Mouse (Mus musculus): Measurements from ENCODE around the gene Rora. TPM values are rescaled to one million over a fixed set of nuclear protein-coding genes. Genes with fewer than 3 reads are reported as not detected.

The Rora gene
- total and polyA plus RNA-seq, 2 experiments, result 11.3 to 30.8 TPM

- no peak for DNase-seq (ENCODE audit: extremely low read depth, low read depth, low spot score)
- H3K27ac ChIP-seq (replicated peaks; ENCODE audit: insufficient read depth, low read depth, low read length), result no peak overlapping the region
- H3K36me3 ChIP-seq (ENCODE audit: control insufficient read depth, insufficient read depth, low read length), result no peaks in the 10 kb centered on the region
- WGBS, result 62% methylated on average over 5 of the region's 5 CpGs
- no peak overlapping the region for H3K9ac ChIP-seq (ENCODE audit: low read depth, low read length)
- no peaks in the 10 kb centered on the region for H3K79me2 ChIP-seq (ENCODE audit: control insufficient read depth, insufficient read depth, low read length)
- 0 out of 2 replicates have a peak, but pooled peaks cover 1% of the 10 kb centered on the region for H3K4me1 ChIP-seq (ENCODE audit: control insufficient read depth, insufficient read depth, low read length)
- H3K27me3 ChIP-seq (ENCODE audit: control insufficient read depth, insufficient read depth, low read length), result no peaks in the 10 kb centered on the region
- TF ChIP-seq CTCF (IDR thresholded peaks at IDR 0.05; ENCODE audit: low read depth, low read length) (no peak), POLR2A (IDR thresholded peaks at IDR 0.05; ENCODE audit: extremely low read depth, insufficient read depth, low read length) (no peak)
- H3K4me3 ChIP-seq (ENCODE audit: insufficient read depth, low read depth, low read length), result no peak overlapping the region
These were observed 129.7 kb downstream of the Rora start for GRCm38 (mm10) chr9:68783246-68783645.

GRCm38 (mm10) chr9:68786614-68787293, 133.2 kb downstream of the Rora start:
- WGBS, result 80% methylated on average over 8 of the region's 8 CpGs
- DNase-seq (ENCODE audit: extremely low read depth, low read depth, low spot score), result no peak
- H3K4me3 ChIP-seq (ENCODE audit: insufficient read depth, low read depth, low read length), result no peak overlapping the region
- H3K4me1 ChIP-seq (ENCODE audit: control insufficient read depth, insufficient read depth, low read length), result 0 out of 2 replicates have a peak, but pooled peaks cover 1% of the 10 kb centered on the region
- no peaks in the 10 kb centered on the region for H3K79me2 ChIP-seq (ENCODE audit: control insufficient read depth, insufficient read depth, low read length)
- no peaks in the 10 kb centered on the region for H3K27me3 ChIP-seq (ENCODE audit: control insufficient read depth, insufficient read depth, low read length)
- H3K36me3 ChIP-seq (ENCODE audit: control insufficient read depth, insufficient read depth, low read length), result no peaks in the 10 kb centered on the region
- H3K9ac ChIP-seq (ENCODE audit: low read depth, low read length), result no peak overlapping the region
- TF ChIP-seq POLR2A (IDR thresholded peaks at IDR 0.05; ENCODE audit: extremely low read depth, insufficient read depth, low read length) (no peak), CTCF (IDR thresholded peaks at IDR 0.05; ENCODE audit: low read depth, low read length) (no peak)
- H3K27ac ChIP-seq (replicated peaks; ENCODE audit: insufficient read depth, low read depth, low read length), result no peak overlapping the region

- 57% methylated on average over 2 of the region's 2 CpGs for WGBS
These were observed 134.1 kb downstream of the Rora start for GRCm38 (mm10) chr9:68787665-68788064.

GRCm38 (mm10) chr9:68790922-68791321, 137.3 kb downstream of the Rora start:
- Histone ChIP-seq H3K27ac (replicated peaks; ENCODE audit: insufficient read depth, low read depth, low read length) (no peak overlapping the region), H3K27me3 (ENCODE audit: control insufficient read depth, insufficient read depth, low read length) (no peaks in the 10 kb centered on the region), H3K4me3 (ENCODE audit: insufficient read depth, low read depth, low read length) (no peak overlapping the region), H3K9ac (ENCODE audit: low read depth, low read length) (no peak overlapping the region), H3K79me2 (ENCODE audit: control insufficient read depth, insufficient read depth, low read length) (no peaks in the 10 kb centered on the region), H3K4me1 (ENCODE audit: control insufficient read depth, insufficient read depth, low read length) (0 out of 2 replicates have a peak, but pooled peaks cover 1% of the 10 kb centered on the region), H3K36me3 (ENCODE audit: control insufficient read depth, insufficient read depth, low read length) (no peaks in the 10 kb centered on the region)
- TF ChIP-seq POLR2A (IDR thresholded peaks at IDR 0.05; ENCODE audit: extremely low read depth, insufficient read depth, low read length), result no peak
- no peak for TF ChIP-seq CTCF (IDR thresholded peaks at IDR 0.05; ENCODE audit: low read depth, low read length)
- 84% methylated on average over 4 of the region's 4 CpGs for WGBS
- no peak for DNase-seq (ENCODE audit: extremely low read depth, low read depth, low spot score)

More at GRCm38 (mm10) chr9:68787665-68788064, 134.1 kb downstream of the Rora start:
- H3K9ac ChIP-seq (ENCODE audit: low read depth, low read length), result no peak overlapping the region
- no peaks in the 10 kb centered on the region for H3K79me2 ChIP-seq (ENCODE audit: control insufficient read depth, insufficient read depth, low read length)
- H3K36me3 ChIP-seq (ENCODE audit: control insufficient read depth, insufficient read depth, low read length), result no peaks in the 10 kb centered on the region
- DNase-seq (ENCODE audit: extremely low read depth, low read depth, low spot score), result peak; percentile 34
- H3K4me3 ChIP-seq (ENCODE audit: insufficient read depth, low read depth, low read length), result no peak overlapping the region
- H3K4me1 ChIP-seq (ENCODE audit: control insufficient read depth, insufficient read depth, low read length), result 0 out of 2 replicates have a peak, but pooled peaks cover 1% of the 10 kb centered on the region
- TF ChIP-seq CTCF (IDR thresholded peaks at IDR 0.05; ENCODE audit: low read depth, low read length) (no peak), POLR2A (IDR thresholded peaks at IDR 0.05; ENCODE audit: extremely low read depth, insufficient read depth, low read length) (no peak)
- H3K27me3 ChIP-seq (ENCODE audit: control insufficient read depth, insufficient read depth, low read length), result no peaks in the 10 kb centered on the region
- no peak overlapping the region for H3K27ac ChIP-seq (replicated peaks; ENCODE audit: insufficient read depth, low read depth, low read length)

- no peak overlapping the region for H3K4me3 ChIP-seq (ENCODE audit: insufficient read depth, low read depth, low read length)
- no peak overlapping the region for H3K27ac ChIP-seq (replicated peaks; ENCODE audit: insufficient read depth, low read depth, low read length)
- TF ChIP-seq POLR2A (IDR thresholded peaks at IDR 0.05; ENCODE audit: extremely low read depth, insufficient read depth, low read length) (no peak), CTCF (IDR thresholded peaks at IDR 0.05; ENCODE audit: low read depth, low read length) (no peak)
- H3K79me2 ChIP-seq (ENCODE audit: control insufficient read depth, insufficient read depth, low read length), result no peaks in the 10 kb centered on the region
- no peaks in the 10 kb centered on the region for H3K36me3 ChIP-seq (ENCODE audit: control insufficient read depth, insufficient read depth, low read length)
- H3K27me3 ChIP-seq (ENCODE audit: control insufficient read depth, insufficient read depth, low read length), result no peaks in the 10 kb centered on the region
- WGBS, result 81% methylated on average over 16 of the region's 16 CpGs
- H3K9ac ChIP-seq (ENCODE audit: low read depth, low read length), result no peak overlapping the region
- H3K4me1 ChIP-seq (ENCODE audit: control insufficient read depth, insufficient read depth, low read length), result no peaks in the 10 kb centered on the region
- no peak for DNase-seq (ENCODE audit: extremely low read depth, low read depth, low spot score)
These were observed 138.5 kb downstream of the Rora start for GRCm38 (mm10) chr9:68791982-68792540.

GRCm38 (mm10) chr9:68795314-68795713, 141.7 kb downstream of the Rora start:
- no peaks in the 10 kb centered on the region for H3K36me3 ChIP-seq (ENCODE audit: control insufficient read depth, insufficient read depth, low read length)
- DNase-seq (ENCODE audit: extremely low read depth, low read depth, low spot score), result no peak
- H3K4me1 ChIP-seq (ENCODE audit: control insufficient read depth, insufficient read depth, low read length), result no peaks in the 10 kb centered on the region
- no peaks in the 10 kb centered on the region for H3K27me3 ChIP-seq (ENCODE audit: control insufficient read depth, insufficient read depth, low read length)
- no peak overlapping the region for H3K4me3 ChIP-seq (ENCODE audit: insufficient read depth, low read depth, low read length)
- H3K79me2 ChIP-seq (ENCODE audit: control insufficient read depth, insufficient read depth, low read length), result no peaks in the 10 kb centered on the region
- H3K9ac ChIP-seq (ENCODE audit: low read depth, low read length), result no peak overlapping the region
- TF ChIP-seq CTCF (IDR thresholded peaks at IDR 0.05; ENCODE audit: low read depth, low read length) (no peak), POLR2A (IDR thresholded peaks at IDR 0.05; ENCODE audit: extremely low read depth, insufficient read depth, low read length) (no peak)
- WGBS, result 92% methylated on average over 13 of the region's 13 CpGs
- H3K27ac ChIP-seq (replicated peaks; ENCODE audit: insufficient read depth, low read depth, low read length), result no peak overlapping the region
